Mouse (Mus musculus): ENCODE data around the gene Hyls1. TPM values are rescaled to one million over a fixed set of nuclear protein-coding genes. Genes with fewer than 3 reads are reported as not detected.

Hyls1 gene
- total RNA-seq, 2 experiments from 2014 or later = 1.0 to 1.1 TPM

DNA sequence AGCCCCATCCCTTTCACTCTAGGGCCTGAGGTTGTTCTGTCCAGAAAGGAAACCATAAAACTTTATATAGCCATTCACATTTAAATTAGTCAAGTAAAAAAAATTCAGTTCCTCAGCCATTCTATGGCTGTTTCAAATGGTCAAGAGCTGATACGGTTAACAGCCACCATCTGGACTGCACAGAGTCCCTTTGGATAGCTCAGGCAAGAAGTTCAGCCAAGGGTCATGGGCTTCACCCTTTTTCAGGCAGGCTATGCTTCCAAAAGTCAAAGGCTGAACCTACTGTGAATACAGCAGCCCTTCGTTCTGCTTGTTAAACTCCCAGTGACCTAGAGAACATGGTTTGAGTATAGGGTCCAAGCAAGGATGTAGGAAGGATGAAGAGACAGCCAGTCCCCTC lies 25.5 kb downstream of the Hyls1 start:
- DNase-seq = no peak

DNA sequence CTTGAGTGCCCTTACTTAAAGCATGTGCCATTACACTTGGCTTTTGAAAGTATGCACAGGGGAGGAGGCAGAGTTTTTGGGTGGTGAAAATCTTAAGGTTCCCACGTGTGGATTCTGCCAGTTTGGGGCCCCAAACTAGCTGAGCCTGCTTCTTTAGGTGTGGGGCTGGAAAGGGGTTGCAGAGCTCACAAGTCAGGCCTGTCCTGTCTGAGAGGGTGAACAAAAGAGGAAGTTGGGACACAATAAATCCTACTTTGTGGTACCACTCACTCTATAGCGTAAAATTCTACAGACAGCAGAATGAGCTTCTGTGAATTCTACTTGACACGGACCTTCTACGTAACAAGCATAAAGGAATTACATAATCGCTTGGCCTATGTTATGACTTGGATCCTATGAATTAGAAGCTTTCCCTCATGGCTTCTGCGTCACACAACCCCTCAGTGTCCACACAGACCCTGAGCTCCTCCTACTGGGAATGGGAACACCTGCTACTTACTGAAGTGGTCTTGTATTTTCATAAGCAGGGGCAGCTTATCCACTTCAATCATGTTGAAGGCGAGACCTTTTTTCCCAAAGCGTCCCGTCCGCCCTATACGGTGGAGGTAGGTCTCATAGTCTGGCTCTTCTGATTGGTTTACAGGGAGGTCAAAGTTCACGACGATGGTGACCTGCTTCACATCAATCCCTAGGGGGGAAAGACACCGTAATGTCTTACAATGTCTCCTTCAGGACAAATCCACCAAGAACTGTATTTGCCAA lies 26.9 kb downstream of the Hyls1 start:
- no peak for DNase-seq

DNA sequence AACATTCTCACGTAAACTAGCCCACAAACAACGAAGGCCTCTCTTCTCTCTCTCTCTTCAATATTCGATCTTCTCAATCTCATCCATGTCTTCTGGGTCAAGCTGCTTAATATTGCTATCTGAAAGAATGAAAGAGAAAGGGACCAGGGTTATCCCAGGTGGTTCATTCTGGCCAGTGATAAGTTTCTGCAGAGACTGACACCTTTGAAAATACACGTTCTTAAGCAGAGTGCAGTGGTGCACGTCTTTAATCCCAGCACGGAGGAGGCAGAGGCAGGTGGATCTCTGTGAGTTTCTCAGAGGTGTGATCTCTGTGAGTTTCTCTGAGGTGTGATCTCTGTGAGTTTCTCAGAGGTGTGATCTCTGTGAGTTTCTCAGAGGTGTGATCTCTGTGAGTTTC lies 28.3 kb downstream of the Hyls1 start:
- DNase-seq = no peak

DNA sequence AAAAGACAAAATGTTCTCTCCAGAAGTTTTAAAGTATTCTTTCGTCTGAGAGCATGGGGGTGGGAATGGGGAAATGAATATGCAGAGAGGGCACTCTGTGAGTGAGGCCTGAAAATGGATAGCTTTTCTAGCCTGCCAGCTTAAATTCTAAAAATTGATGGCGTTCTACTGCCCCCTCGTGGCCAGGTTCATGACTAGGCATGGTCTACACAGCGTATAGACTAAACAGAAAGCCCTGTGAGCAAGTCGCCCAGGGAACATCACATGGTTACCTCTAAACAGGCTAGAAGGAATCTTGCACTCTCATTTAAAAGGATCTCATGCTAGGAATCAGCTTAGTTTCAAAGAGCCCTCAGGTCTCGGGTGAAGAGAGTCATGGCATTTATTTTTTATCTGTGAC lies 28.7 kb downstream of the Hyls1 start:
- DNase-seq = peak; percentile 26

DNA sequence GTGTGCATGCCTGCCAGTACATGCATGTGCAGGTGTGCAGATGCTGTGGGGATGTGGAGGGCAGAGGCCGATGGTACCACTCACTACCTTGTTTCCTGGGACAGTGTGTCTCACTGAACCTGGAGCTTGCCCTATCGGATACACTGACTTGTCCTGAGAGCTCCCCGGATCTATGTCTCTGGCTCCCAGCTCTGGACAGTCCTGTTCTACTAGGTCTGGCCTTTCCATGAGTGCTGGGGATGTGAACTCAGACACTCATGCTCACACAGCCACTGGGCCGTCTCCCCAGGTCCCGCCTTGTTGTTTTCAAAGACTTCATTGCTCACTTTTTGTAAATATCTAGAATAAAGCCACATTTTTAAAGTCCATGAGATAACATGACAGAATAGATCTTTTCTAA lies 29.2 kb downstream of the Hyls1 start:
- DNase-seq = no peak

DNA sequence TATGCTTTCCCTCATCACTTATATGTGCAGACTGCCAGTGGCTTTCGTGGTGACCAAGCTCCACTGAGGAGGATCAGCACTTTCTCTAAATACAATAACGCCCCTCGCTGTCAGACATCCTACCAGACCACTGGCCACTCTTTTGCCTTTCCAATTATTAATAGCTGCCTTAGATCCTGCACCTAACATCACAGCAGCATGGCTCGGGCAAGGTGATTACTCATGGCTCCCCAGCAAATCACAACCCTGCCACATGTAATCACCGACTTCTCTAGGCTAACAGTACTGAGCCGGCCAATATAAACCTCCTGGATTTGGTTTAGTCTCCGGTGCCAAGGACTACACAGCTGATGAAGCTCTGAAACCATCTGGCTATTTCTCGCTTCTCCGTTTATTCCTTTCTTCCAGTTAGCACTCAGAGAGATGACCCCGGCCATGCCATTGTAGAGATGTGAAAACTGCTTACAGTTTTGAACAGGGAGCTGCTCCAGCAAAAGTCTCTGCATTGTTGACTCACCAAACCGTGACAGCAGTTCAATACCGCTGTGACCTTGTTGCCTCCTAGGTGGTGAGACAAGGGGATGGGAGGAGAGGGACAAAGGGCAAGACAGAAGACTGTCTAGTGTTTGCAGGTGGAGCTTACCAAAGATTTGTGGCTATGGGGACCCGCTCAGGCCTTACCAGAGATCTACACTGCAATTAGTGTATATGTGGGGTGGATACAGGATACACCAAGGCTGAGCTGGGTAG lies 31.0 kb downstream of the Hyls1 start:
- DNase-seq = no peak

DNA sequence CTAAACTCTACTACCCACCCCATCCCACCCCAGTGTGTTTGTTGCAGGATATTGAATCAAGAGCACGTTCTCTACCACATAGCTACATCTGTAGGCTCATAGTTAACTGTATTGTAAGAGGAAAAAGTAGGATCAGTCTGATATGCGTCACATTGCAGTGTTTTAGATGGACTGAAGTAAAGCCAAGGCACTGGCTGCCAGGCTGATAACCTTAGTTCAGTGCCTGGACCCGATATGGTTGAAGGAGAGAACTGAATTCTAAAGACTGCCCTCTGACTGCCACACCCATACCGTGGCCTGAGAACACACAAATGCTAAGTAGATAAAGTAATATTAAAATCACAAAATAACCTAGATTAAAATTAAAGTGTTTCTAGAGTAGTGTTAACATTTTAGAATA lies 34.3 kb downstream of the Hyls1 start:
- no peak for DNase-seq

DNA sequence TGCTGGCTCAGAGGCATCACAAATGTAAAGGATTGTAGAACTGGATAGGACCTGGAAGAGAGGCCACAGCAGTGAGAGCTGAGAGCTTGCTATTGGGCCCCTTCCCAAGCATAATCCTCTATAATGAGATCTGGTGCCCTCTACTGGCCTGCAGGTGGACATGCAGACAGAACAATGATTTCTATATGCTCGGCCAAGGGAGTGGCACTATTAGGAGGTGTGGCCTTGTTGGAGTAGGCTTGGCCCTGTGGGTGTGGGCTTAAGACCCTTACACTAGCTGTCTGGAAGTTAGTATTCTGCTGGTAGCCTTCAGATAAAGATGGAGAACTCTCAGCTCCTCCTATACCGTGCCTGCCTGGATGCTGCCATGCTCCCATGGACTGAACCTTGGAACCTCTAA lies 35.1 kb downstream of the Hyls1 start:
- no peak for DNase-seq

DNA sequence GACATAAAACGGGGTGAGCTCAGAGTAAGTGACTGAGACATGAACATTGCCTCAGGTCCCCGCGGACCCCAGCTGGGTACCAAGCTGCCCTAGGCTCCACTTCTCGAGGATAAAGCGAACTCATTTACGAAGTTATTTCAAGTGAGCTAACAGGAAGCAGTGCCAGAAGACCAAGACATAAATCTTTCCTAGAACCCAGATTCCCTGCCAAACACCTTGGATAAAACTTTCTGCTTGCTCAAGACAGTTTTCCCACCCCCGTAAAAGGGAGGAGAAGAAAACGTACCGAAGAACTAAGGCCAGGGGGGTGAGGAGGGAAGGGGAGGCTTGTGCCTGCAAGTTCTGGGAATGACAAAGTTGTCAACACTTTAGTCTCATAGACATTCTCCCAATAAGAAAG lies 36.9 kb downstream of the Hyls1 start:
- no peak for DNase-seq

DNA sequence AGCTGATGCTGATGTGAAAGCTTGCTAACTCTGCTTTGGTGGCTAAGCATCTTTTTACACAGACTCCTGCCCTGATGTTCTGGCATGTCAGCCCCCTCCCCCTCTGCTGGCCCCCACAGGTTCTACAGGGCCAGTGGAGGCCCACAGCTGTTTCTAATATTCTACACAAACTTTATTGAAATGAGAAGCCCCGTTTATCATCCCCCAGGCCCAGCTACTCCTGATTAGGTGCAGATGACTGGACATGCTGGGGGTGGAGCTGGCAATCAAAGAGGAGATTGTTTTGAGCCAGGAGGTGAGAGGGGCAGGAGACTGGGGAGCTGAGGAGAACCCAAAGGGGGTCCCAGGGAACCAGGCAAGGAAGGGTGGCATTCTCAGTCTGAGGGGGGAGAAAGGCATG lies 40.4 kb downstream of the Hyls1 start:
- no peak for DNase-seq

DNA sequence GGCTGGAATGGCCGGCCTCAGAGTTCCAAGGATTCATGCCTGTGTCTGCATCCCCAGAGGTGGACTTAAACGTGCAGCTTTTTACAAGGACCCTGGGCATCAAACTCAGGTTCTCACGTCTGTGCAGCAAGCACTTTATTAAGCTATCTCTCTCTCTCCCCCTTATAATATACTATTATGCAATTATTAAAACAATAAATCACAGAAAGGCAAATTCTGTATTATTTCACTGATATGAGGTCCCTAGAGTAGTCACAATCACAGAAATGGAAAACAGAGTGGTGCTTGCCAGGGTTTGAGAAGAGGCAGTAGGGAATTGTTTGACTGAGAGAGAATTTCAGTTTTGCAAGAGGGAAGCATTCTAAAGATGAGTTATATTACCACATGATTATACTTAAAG lies 41.1 kb downstream of the Hyls1 start:
- no peak for DNase-seq

DNA sequence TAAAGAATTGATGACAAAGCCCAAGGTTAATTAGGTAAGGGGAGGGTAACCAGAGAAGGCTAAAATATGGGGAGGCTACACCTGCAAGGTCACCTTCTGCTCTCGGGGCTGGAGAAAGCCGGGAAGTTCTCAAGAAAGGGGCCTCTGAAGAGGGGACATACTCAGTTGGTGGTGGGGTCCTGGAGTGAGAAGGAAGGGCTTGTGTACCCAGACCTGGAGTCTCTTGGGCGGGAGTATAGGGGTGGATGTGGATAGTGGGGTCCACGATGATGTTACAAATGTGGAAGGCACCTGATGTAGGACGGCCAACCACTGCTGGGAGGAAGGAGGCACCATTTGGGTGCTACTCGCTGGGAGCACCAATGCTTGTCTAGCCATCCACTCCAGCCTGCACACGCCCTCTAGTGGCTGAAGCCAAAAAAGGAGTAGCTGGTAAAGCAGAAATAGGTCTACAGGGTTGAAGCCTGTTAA lies 46.2 kb downstream of the Hyls1 start:
- DNase-seq = peak; percentile 58

DNA sequence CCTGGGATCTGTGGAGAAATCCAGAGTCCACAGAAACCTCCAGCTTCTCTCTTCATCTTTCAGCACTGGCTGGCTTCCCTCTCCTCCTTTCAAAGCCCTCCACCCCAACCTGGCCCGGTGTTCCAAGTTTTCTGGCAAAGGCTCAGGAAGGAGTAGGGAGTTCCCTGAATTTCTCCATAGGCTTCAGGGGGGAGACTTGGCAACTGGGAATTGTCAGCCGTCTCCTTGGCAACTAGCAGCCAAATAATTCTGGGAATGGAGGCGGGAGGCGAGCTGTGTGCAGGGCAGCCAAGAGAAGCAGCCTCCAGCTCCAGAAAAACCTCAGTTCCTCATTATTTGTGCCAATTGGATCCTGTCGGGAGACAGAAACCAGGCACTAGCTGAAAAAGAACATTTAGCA lies 46.7 kb downstream of the Hyls1 start:
- DNase-seq = peak; percentile 61

DNA sequence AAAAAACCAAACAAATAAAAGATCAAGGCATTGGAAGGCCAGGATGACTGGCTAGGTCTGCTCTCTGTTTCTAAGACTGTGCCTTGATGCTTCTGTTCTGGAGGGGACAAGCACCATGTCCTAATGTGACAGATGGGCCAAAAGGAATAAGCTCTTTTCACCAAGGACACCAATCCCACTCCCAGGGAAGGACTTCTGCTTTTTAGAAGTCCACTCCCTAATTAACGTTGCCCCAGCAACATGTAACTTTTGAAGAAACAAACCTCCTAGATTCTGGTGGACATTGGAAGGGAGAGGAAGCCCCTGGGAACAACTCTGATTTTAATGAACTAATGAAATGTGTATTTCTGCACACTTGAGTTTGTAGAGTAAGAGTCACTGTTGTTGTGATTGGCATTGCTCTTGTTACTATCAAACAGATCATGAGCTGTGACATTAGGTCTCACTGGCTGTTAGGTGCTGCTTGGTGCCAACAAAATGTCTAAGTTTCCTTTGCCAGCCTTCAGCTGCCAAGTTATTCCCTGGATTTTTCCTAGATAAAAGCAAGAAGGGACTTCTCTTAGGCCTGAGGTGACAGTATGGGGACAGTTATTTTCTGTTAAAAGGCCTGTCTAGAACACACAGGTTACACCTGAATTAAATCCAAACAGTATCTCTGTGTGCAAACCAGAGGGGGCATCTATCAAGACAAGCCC lies 47.2 kb downstream of the Hyls1 start:
- DNase-seq = no peak

DNA sequence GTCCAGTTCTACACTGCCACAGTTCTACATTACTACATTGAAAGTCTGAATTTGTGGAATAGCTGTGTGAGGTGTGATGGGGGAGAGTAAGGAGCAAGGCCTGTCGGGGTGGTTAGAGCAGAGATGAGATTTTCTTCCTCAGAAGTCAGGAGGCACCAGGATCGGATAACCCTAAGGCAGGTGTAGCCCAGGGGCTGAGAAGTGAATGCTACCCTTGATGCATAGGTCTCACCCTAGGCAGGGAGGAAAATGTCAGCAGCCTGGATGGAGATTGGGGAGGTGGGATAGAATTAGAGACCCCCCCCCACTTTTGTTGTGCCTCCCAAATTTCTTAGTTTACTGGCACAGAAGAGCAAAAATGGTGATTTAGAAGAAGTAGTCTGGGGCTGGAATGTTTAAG lies 48.0 kb downstream of the Hyls1 start:
- no peak for DNase-seq

DNA sequence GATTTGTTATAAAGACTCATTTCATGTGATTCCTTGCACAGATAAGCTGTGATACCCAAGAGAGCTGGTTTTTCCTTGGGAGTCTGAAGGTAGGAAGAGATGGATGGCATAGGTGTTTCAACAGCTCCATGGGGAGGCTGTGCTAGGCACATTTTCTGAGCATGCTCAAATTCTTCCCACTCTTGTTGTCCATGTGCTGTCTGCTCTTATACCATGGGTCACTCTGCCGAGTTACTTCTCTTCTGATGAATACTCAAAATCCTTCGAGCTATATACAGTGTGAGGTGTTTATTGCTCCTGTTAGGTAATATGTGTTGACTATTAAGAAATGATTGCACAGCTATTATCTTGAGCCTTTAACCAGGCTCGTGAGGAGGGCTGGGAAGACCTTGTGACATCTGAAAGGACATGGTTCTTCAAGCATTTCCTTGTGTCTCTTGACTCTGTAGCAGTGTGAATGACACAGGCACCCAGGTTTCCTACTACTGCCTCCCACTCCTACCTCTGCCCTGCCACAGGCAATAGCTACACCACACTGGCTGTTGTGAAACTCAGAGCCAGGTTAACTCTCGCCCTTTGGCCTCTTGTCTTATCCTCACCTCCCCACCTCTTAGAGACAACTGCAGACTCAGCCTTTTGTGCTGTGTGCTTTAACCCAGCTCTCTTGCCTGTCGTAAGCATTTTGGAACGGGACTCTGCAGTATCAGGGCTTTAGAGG lies 49.4 kb downstream of the Hyls1 start:
- DNase-seq = no peak

DNA sequence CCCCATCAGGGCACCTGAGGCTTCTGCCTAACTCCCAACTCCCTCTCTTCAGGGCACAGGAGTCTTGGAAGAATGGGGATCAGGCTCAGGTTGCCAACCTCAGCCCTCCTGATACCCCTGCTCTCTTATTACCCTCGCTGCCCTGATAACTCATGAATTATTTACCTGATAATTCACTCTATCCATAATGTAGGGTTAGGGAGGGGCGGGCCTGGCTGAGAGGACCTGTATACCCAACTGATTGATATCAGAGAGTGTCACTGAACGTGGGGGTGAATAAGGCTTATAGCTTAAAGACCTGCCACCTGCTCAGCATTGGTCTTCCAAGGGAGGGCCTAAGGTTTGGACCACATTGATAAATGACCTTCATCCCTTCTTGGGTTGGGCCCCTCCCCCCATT lies 52.0 kb downstream of the Hyls1 start, which contains the start of gene Gm1113:
TSS of gene Gm1113 (minus strand) at position 101 of the 400 bp plus-strand sequence.
- no peak for DNase-seq

DNA sequence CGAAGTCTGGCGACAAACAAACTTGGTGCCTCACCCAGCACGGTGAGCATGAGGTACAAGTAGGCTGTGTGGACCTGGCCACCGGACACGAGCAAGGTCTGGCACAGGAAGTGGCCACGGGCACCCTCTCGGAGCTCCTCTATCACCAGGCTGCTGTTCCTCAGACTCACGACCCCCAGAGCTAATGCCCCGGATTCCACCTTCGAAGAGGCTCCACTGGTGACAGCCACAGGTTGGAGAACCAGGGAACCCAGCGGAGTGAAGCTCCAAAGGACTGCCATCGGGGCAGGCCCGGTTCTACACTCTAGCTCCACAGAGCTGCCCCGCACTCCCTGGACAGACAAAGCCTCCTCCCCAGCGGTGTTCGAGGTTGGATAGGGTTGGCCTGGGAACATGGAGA lies 53.5 kb downstream of the Hyls1 start:
- DNase-seq = no peak

DNA sequence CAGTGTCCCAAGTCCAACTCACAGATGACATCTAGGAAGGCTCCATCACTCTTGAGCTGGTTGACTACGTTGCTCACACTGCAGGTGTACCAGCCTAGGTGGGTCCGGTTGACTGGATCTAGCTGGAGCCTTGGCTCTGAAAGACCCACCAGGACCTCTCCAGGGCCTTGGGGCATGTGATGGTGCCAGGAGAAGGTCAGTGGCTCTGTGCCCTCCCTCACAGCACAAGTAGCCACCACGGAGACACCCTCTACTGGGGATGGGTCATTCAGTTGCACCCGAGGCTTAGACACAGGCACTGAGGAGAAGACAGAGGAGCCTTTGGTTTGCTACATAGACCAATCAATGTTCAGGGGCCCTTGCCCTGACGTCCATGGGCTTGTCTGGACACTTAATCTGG lies 54.0 kb downstream of the Hyls1 start:
- no peak for DNase-seq

DNA sequence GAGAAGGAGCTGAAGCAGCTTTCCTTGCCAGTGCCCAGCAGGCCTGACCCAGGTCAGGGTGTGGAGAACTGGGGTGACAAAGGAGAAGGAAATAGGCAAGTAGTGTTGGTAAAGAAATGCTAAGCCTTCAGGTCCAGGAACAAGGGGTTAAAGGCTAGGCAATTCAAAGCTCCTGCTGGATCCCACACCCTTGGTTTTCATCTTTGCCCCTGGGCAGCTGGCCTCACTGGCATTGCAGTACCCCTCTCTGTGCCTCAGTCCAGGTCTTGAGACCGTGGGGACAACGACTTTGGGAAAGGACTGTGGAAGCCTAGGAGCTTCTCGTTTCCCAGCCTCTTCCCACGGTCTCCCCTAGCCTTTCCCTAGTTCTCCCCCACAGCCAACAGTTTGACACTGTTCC lies 56.3 kb downstream of the Hyls1 start:
- no peak for DNase-seq
